ENCODE assay signal across 20 mouse cellular contexts in the genomic region with DNA sequence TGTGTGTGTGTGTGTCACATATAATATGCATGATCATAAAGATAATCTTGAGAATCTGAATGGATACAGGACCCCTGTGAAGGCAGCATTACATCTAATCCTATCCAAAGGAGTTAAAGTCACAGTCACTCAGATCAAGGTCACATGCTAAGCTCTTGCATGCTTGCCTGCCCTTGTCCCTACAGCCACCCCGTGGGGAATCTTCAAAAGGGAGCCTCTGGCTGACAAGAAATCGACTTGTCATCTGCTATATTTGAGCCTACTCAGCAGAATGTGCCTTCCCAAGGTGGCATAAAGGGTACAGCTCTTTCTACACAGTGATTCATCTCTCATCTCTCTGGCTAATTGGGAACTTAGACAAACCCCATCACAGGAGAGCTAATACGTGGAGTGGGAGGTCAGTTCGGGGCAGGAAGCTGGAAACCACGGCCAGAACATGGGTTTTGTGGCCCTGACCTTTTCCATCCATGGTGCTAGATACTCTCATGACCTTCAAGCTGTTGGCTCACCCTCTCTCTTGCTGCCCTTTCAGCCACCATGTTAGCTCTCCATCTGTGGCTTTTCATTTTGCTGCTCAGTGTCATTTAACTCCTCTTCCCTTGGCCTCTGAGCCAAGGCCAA. TPM values are rescaled to one million over a fixed set of nuclear protein-coding genes. Genes with fewer than 3 reads are reported as not detected.
DNase-seq lines count a peak whose midpoint lies in the region; ATAC-seq and TF ChIP-seq lines count a peak whose summit lies in the region.
"Had no signal": no experiment of that assay in that cellular context is flagged by ENCODE, and none has a peak within 500 bp of the region (broad histone marks: within the 10 kb centered on the region; RNA-seq: fewer than 3 reads in every experiment).

No protein-coding gene starts in this region.

- H3K27ac ChIP-seq in heart, embryonic 12.5 days (ENCODE audit: poor library complexity, severe bottlenecking), result no peak overlapping the region
- no peak overlapping the region for H3K27ac ChIP-seq in midbrain, embryonic 13.5 days
- H3K27ac ChIP-seq in midbrain, embryonic 14.5 days (replicated peaks; ENCODE audit: low read depth, low read length), result no peak overlapping the region
- H3K27ac ChIP-seq in heart, embryonic 13.5 days (replicated peaks), result peak overlapping the region; percentile 53
- H3K27ac ChIP-seq in cerebellum, adult 2 months (ENCODE audit: insufficient read depth, low read length), result no peak overlapping the region
- H3K27ac ChIP-seq: hindbrain, embryonic 14.5 days; kidney, embryonic 15.5 days; limb, embryonic 10.5 days had no signal

- H3K4me2 ChIP-seq in heart, embryonic 12.5 days, result no peak overlapping the region
- H3K4me2 ChIP-seq in midbrain, embryonic 13.5 days (replicated peaks), result no peak overlapping the region
- no peak overlapping the region for H3K4me2 ChIP-seq in midbrain, embryonic 14.5 days (ENCODE audit: low read length)
- no peak overlapping the region for H3K4me2 ChIP-seq in heart, embryonic 13.5 days
- H3K4me2 ChIP-seq: hindbrain, embryonic 14.5 days; kidney, embryonic 15.5 days had no signal

- WGBS in heart, embryonic 12.5 days, result 51% methylated on average over 5 of the region's 5 CpGs
- 50% methylated on average over 5 of the region's 5 CpGs for WGBS in midbrain, embryonic 13.5 days
- WGBS in midbrain, embryonic 14.5 days, result 54% methylated on average over 5 of the region's 5 CpGs
- 46% methylated on average over 5 of the region's 5 CpGs for WGBS in heart, embryonic 13.5 days
- WGBS in cerebellum, adult 2 months, result 58% methylated on average over 5 of the region's 5 CpGs

- no peaks in the 10 kb centered on the region for H3K27me3 ChIP-seq in heart, embryonic 12.5 days (replicated peaks)
- no peaks in the 10 kb centered on the region for H3K27me3 ChIP-seq in midbrain, embryonic 13.5 days
- no peaks in the 10 kb centered on the region for H3K27me3 ChIP-seq in midbrain, embryonic 14.5 days (ENCODE audit: control insufficient read depth, insufficient read depth, low read length)
- H3K27me3 ChIP-seq in heart, embryonic 13.5 days (replicated peaks), result no peaks in the 10 kb centered on the region
- H3K27me3 ChIP-seq in cerebellum, adult 2 months (ENCODE audit: control insufficient read depth, insufficient read depth, low read length), result no peaks in the 10 kb centered on the region
- H3K27me3 ChIP-seq: kidney, embryonic 15.5 days had no signal

- no peaks in the 10 kb centered on the region for H3K36me3 ChIP-seq in heart, embryonic 12.5 days
- H3K36me3 ChIP-seq in midbrain, embryonic 13.5 days, result no peaks in the 10 kb centered on the region
- no peaks in the 10 kb centered on the region for H3K36me3 ChIP-seq in midbrain, embryonic 14.5 days (ENCODE audit: control insufficient read depth, insufficient read depth, low read length)
- no peaks in the 10 kb centered on the region for H3K36me3 ChIP-seq in heart, embryonic 13.5 days
- H3K36me3 ChIP-seq: kidney, embryonic 15.5 days; limb, embryonic 10.5 days had no signal

- peaks cover 22% of the 10 kb centered on the region for H3K4me1 ChIP-seq in heart, embryonic 12.5 days (replicated peaks)
- peaks cover 9% of the 10 kb centered on the region for H3K4me1 ChIP-seq in midbrain, embryonic 13.5 days (replicated peaks)
- H3K4me1 ChIP-seq in midbrain, embryonic 14.5 days (ENCODE audit: control insufficient read depth, insufficient read depth, low read length), result no peaks in the 10 kb centered on the region
- peaks cover 29% of the 10 kb centered on the region for H3K4me1 ChIP-seq in heart, embryonic 13.5 days
- 0 out of 2 replicates have a peak, but pooled peaks cover 2% of the 10 kb centered on the region for H3K4me1 ChIP-seq in cerebellum, adult 2 months (ENCODE audit: control insufficient read depth, insufficient read depth, low read length)
- H3K4me1 ChIP-seq: kidney, embryonic 15.5 days; limb, embryonic 10.5 days had no signal

- TF ChIP-seq POLR2A in cerebellum, adult 2 months (IDR thresholded peaks at IDR 0.05; ENCODE audit: borderline replicate concordance, insufficient read depth, low read length), result no peak

- H3K4me3 ChIP-seq in heart, embryonic 12.5 days, result no peak overlapping the region
- no peak overlapping the region for H3K4me3 ChIP-seq in midbrain, embryonic 13.5 days (replicated peaks)
- H3K4me3 ChIP-seq in midbrain, embryonic 14.5 days (replicated peaks; ENCODE audit: low read depth, low read length), result no peak overlapping the region
- H3K4me3 ChIP-seq in heart, embryonic 13.5 days, result no peak overlapping the region
- no peak overlapping the region for H3K4me3 ChIP-seq in cerebellum, adult 2 months (replicated peaks; ENCODE audit: insufficient read depth, low read depth, low read length)
- H3K4me3 ChIP-seq: kidney, embryonic 15.5 days; limb, embryonic 10.5 days had no signal

- no peaks in the 10 kb centered on the region for H3K9me3 ChIP-seq in heart, embryonic 12.5 days (replicated peaks)
- no peaks in the 10 kb centered on the region for H3K9me3 ChIP-seq in midbrain, embryonic 13.5 days
- no peaks in the 10 kb centered on the region for H3K9me3 ChIP-seq in midbrain, embryonic 14.5 days (ENCODE audit: control insufficient read depth, low read length)
- H3K9me3 ChIP-seq in heart, embryonic 13.5 days, result no peaks in the 10 kb centered on the region
- H3K9me3 ChIP-seq: kidney, embryonic 15.5 days; limb, embryonic 10.5 days had no signal

- TF ChIP-seq CTCF in cerebellum, adult 2 months (IDR thresholded peaks at IDR 0.05; ENCODE audit: borderline replicate concordance, insufficient read depth, low read depth, low read length), result no peak

- no peak overlapping the region for H3K9ac ChIP-seq in heart, embryonic 12.5 days
- H3K9ac ChIP-seq in midbrain, embryonic 13.5 days (replicated peaks), result no peak overlapping the region
- no peak overlapping the region for H3K9ac ChIP-seq in midbrain, embryonic 14.5 days (replicated peaks; ENCODE audit: low read length)
- H3K9ac ChIP-seq in heart, embryonic 13.5 days, result no peak overlapping the region
- H3K9ac ChIP-seq: hindbrain, embryonic 14.5 days; kidney, embryonic 15.5 days had no signal

- peak; percentile 88 for DNase-seq in heart, adult 11 months
- no peak for DNase-seq in midbrain, embryonic 14.5 days
- DNase-seq in skeletal muscle tissue, adult 2 months (ENCODE audit: low read depth, low spot score), result peak; percentile 5
- no peak for DNase-seq in thymus, postnatal 25 days
- DNase-seq in cerebellum, adult 2 months, result no peak
- DNase-seq: B cell, adult 2 months; cerebellum, adult 9-11 months; kidney, postnatal 4 days; lung, adult 18-20 months; lung, postnatal 14 days; thymus, postnatal 4 days had no signal

- no peak for ATAC-seq in heart, embryonic 12.5 days (ENCODE audit: insufficient number of reproducible peaks, low FRiP score)
- ATAC-seq in midbrain, embryonic 13.5 days, result 0 out of 2 replicates have a peak, but pooled peaks have one; percentile 15
- ATAC-seq in midbrain, embryonic 14.5 days (ENCODE audit: low FRiP score, low TSS enrichment), result no peak
- no peak for ATAC-seq in heart, embryonic 13.5 days (ENCODE audit: extremely low read depth, insufficient number of reproducible peaks, low FRiP score, low TSS enrichment)
- ATAC-seq: intestine, embryonic 16.5 days had no signal

RNA-seq across cellular contexts. Expression of gene Gjd2, which starts 35.2 kb away (rescaled TPM):
- 0.10 TPM in 1 of 2 replicates, not detected in the other for polyA plus RNA-seq in heart, embryonic 12.5 days (2016; fragmentation: Nextera tagmentation; extraction: Ambion mirVana)
- polyA plus RNA-seq in midbrain, embryonic 13.5 days (2015; fragmentation: Nextera tagmentation; extraction: Ambion mirVana), result 5.5 and 6.4 TPM in 2 replicates
- 6.3 and 17.6 TPM in 2 replicates for polyA plus RNA-seq in midbrain, embryonic 14.5 days (2014; fragmentation: Nextera tagmentation; extraction: Ambion mirVana)
- not detected in 2 replicates for polyA plus RNA-seq in heart, embryonic 13.5 days (2015; fragmentation: Nextera tagmentation; extraction: Ambion mirVana)
- 12.3 and 12.8 TPM in 2 replicates for polyA plus RNA-seq in cerebellum, adult 2 months (2012; rRNA removed)
- polyA plus RNA-seq: heart, embryonic 14.5 days; limb, embryonic 10.5 days; liver, adult 2 months had no signal

Comparison
In these comparisons a context has a peak if more than half of its experiments do, and no peak if none do; other contexts are left out.
1. DNase-seq: peak in heart, adult 11 months (single experiment) and skeletal muscle tissue, adult 2 months (single experiment); none in midbrain, embryonic 14.5 days (single experiment), thymus, postnatal 25 days (single experiment) and cerebellum, adult 2 months (0 of 2).